Mouse (Mus musculus) forebrain, embryonic 13.5 days (tissue): ENCODE results near the gene Adipor2. TPM values are rescaled to one million over a fixed set of nuclear protein-coding genes. Genes with fewer than 3 reads are reported as not detected.

Experiments used
- ATAC-seq: fragments of 200-750 bp; cut with Nextera tagmentation; 2 replicates; pipeline ENCODE4 v1.8.0; 2017
- H3K27ac ChIP-seq: fragments of 300-500 bp; sonication (generic); 2 replicates; pipeline ENCODE4 v1.5.1; 2015; ENCODE audit warnings: inconsistent platforms, mild to moderate bottlenecking, moderate library complexity
- H3K27me3 ChIP-seq: fragments of 300-500 bp; sonication (generic); 2 replicates; pipeline ENCODE4 v1.6.1; 2015; ENCODE audit warnings: mild to moderate bottlenecking, inconsistent platforms
- H3K36me3 ChIP-seq: fragments of 300-500 bp; sonication (generic); 2 replicates; pipeline ENCODE4 v1.6.1; 2015; ENCODE audit warnings: mild to moderate bottlenecking, inconsistent platforms; ENCODE audit not compliant: poor library complexity, severe bottlenecking
- H3K4me1 ChIP-seq: fragments of 300-500 bp; sonication (generic); 2 replicates; pipeline ENCODE4 v1.6.1; 2015; ENCODE audit warnings: inconsistent platforms
- H3K4me2 ChIP-seq: fragments of 300-500 bp; sonication (generic); 2 replicates; pipeline ENCODE4 v1.6.1; 2015; ENCODE audit warnings: inconsistent platforms, mild to moderate bottlenecking, moderate library complexity
- H3K4me3 ChIP-seq: fragments of 300-500 bp; sonication (generic); 2 replicates; pipeline ENCODE4 v1.5.1; 2015; ENCODE audit warnings: mild to moderate bottlenecking, inconsistent platforms
- H3K9ac ChIP-seq: fragments of 300-500 bp; sonication (generic); 2 replicates; pipeline ENCODE4 v1.6.1; 2015; ENCODE audit warnings: mild to moderate bottlenecking, inconsistent platforms
- H3K9me3 ChIP-seq: fragments of 300-500 bp; sonication (generic); replicated peaks from 2 replicates; pipeline ENCODE4 v1.6.1; 2016; ENCODE audit warnings: inconsistent platforms
- WGBS: fragments of 180-500 bp; shearing (Covaris S2); methylation state at CpG from one replicate; pipeline ENCODE4 v1.1.7; 2015; 5-methylcytosine and 5-hydroxymethylcytosine counted together
- polyA plus RNA-seq: library from polyadenylated mRNA; unstranded; fragments of >200 nt; fragmentation: Nextera tagmentation; extraction: Ambion mirVana; gene quantifications from 2 replicates; pipeline ENCODE4 v1.2.1, GENCODE M21; 2015

Adipor2 gene
- polyA plus RNA-seq, 1 experiment from 2014 or later, result 38.3 TPM

- no peak for ATAC-seq
- H3K27ac ChIP-seq, result no peak overlapping the region
- H3K27me3 ChIP-seq, result peaks cover 33% of the 10 kb centered on the region
- no peak overlapping the region for H3K9ac ChIP-seq
- no peak overlapping the region for H3K4me2 ChIP-seq
- no peaks in the 10 kb centered on the region for H3K36me3 ChIP-seq
- no peak overlapping the region for H3K4me3 ChIP-seq
- H3K4me1 ChIP-seq, result peaks cover 32% of the 10 kb centered on the region
- WGBS, result 27% methylated on average over 3 of the region's 3 CpGs
- H3K9me3 ChIP-seq, result no peaks in the 10 kb centered on the region
These were observed 84.3 kb downstream of the Adipor2 start for GRCm38 (mm10) chr6:119333202-119333601.

- Histone ChIP-seq H3K9me3 (no peaks in the 10 kb centered on the region), H3K4me1 (peaks cover 37% of the 10 kb centered on the region), H3K36me3 (no peaks in the 10 kb centered on the region), H3K27ac (no peak overlapping the region), H3K4me3 (no peak overlapping the region), H3K27me3 (peaks cover 42% of the 10 kb centered on the region), H3K4me2 (no peak overlapping the region), H3K9ac (no peak overlapping the region)
- no peak for ATAC-seq
- 3% methylated on average over 1 of the region's 1 CpGs for WGBS
These were observed 85.4 kb downstream of the Adipor2 start for GRCm38 (mm10) chr6:119332111-119332510.

- Histone ChIP-seq H3K4me2 (peak within 1 kb of the TSS; percentile 80), H3K9me3 (no peaks in the 10 kb centered on the region), H3K4me3 (peak within 1 kb of the TSS; percentile 47), H3K9ac (peak within 1 kb of the TSS; percentile 51), H3K27me3 (peaks cover 42% of the 10 kb centered on the region), H3K36me3 (no peaks in the 10 kb centered on the region), H3K4me1 (peaks cover 47% of the 10 kb centered on the region), H3K27ac (no peak within 1 kb of the TSS; the same call in 1 of the 2 replicates)
- peak; percentile 19 for ATAC-seq
- under 1% methylated on average over 31 of the region's 31 CpGs for WGBS
These were observed 87.0 kb downstream of the Adipor2 start, which contains the start of gene Lrtm2 for GRCm38 (mm10) chr6:119330506-119330905. Gene Lrtm2, minus strand, starts transcription at chr6:119330766.

GRCm38 (mm10) chr6:119329936-119330335 is 87.6 kb downstream of the Adipor2 start:
- H3K4me1 ChIP-seq, result peaks cover 47% of the 10 kb centered on the region
- H3K4me3 ChIP-seq, result peak overlapping the region; percentile 47
- peak; percentile 39 for ATAC-seq
- no peaks in the 10 kb centered on the region for H3K36me3 ChIP-seq
- H3K9me3 ChIP-seq, result no peaks in the 10 kb centered on the region
- WGBS, result 11% methylated on average over 6 of the region's 6 CpGs
- H3K9ac ChIP-seq, result peak overlapping the region; percentile 51
- peaks cover 46% of the 10 kb centered on the region for H3K27me3 ChIP-seq
- H3K27ac ChIP-seq, result no peak overlapping the region
- peak overlapping the region; percentile 80 for H3K4me2 ChIP-seq

- peak; percentile 85 for ATAC-seq
- peaks cover 47% of the 10 kb centered on the region for H3K4me1 ChIP-seq
- no peaks in the 10 kb centered on the region for H3K9me3 ChIP-seq
- peak overlapping the region; percentile 30 for H3K9ac ChIP-seq
- H3K27ac ChIP-seq, result no peak overlapping the region; the same call in 1 of the 2 replicates
- H3K4me3 ChIP-seq, result peak overlapping the region; percentile 47
- peaks cover 52% of the 10 kb centered on the region for H3K27me3 ChIP-seq
- no peaks in the 10 kb centered on the region for H3K36me3 ChIP-seq
- WGBS, result under 1% methylated on average over 8 of the region's 8 CpGs
- H3K4me2 ChIP-seq, result peak overlapping the region; percentile 80
These were observed 88.2 kb downstream of the Adipor2 start for GRCm38 (mm10) chr6:119329215-119329714.

- Histone ChIP-seq H3K27ac (no peak overlapping the region), H3K4me2 (peak overlapping the region; percentile 80), H3K27me3 (peaks cover 53% of the 10 kb centered on the region), H3K36me3 (no peaks in the 10 kb centered on the region), H3K9me3 (no peaks in the 10 kb centered on the region), H3K4me3 (peak overlapping the region; percentile 47; the same call in 1 of the 2 replicates), H3K9ac (no peak overlapping the region; the same call in 1 of the 2 replicates), H3K4me1 (peaks cover 47% of the 10 kb centered on the region)
- ATAC-seq, result peak; percentile 9; the same call in 1 of the 2 replicates
- 16% methylated on average over 10 of the region's 11 CpGs for WGBS
These were observed 88.9 kb downstream of the Adipor2 start for GRCm38 (mm10) chr6:119328521-119329115.

- no peaks in the 10 kb centered on the region for H3K36me3 ChIP-seq
- H3K4me2 ChIP-seq, result no peak overlapping the region
- H3K4me1 ChIP-seq, result peaks cover 47% of the 10 kb centered on the region
- no peak overlapping the region for H3K4me3 ChIP-seq
- no peak overlapping the region for H3K9ac ChIP-seq
- H3K27me3 ChIP-seq, result peaks cover 55% of the 10 kb centered on the region
- WGBS, result 58% methylated on average over 7 of the region's 7 CpGs
- H3K27ac ChIP-seq, result no peak overlapping the region
- no peak for ATAC-seq
- no peaks in the 10 kb centered on the region for H3K9me3 ChIP-seq
These were observed 91.0 kb downstream of the Adipor2 start for GRCm38 (mm10) chr6:119326541-119326940.

GRCm38 (mm10) chr6:119325978-119326377 is 91.5 kb downstream of the Adipor2 start:
- peaks cover 44% of the 10 kb centered on the region for H3K4me1 ChIP-seq
- no peak overlapping the region for H3K4me3 ChIP-seq
- H3K27me3 ChIP-seq, result peaks cover 55% of the 10 kb centered on the region

GRCm38 (mm10) chr6:119324776-119325175 is 92.7 kb downstream of the Adipor2 start:
- 49% methylated on average over 10 of the region's 10 CpGs for WGBS
- H3K4me1 ChIP-seq, result peaks cover 32% of the 10 kb centered on the region
- peaks cover 50% of the 10 kb centered on the region for H3K27me3 ChIP-seq
- H3K27ac ChIP-seq, result no peak overlapping the region
- H3K4me3 ChIP-seq, result no peak overlapping the region
- no peak for ATAC-seq
- no peaks in the 10 kb centered on the region for H3K36me3 ChIP-seq
- no peak overlapping the region for H3K4me2 ChIP-seq
- H3K9me3 ChIP-seq, result no peaks in the 10 kb centered on the region
- no peak overlapping the region for H3K9ac ChIP-seq

More at GRCm38 (mm10) chr6:119325978-119326377, 91.5 kb downstream of the Adipor2 start:
- Histone ChIP-seq H3K9me3 (no peaks in the 10 kb centered on the region), H3K27ac (no peak overlapping the region), H3K4me2 (no peak overlapping the region), H3K36me3 (no peaks in the 10 kb centered on the region), H3K9ac (no peak overlapping the region)
- 75% methylated on average over 6 of the region's 6 CpGs for WGBS
- ATAC-seq, result no peak

- no peak for ATAC-seq
- H3K36me3 ChIP-seq, result no peaks in the 10 kb centered on the region
- H3K4me3 ChIP-seq, result no peak overlapping the region
- H3K27me3 ChIP-seq, result peaks cover 32% of the 10 kb centered on the region
- no peak overlapping the region for H3K27ac ChIP-seq
- H3K4me2 ChIP-seq, result no peak overlapping the region
- WGBS, result 84% methylated on average over 7 of the region's 7 CpGs
- H3K9me3 ChIP-seq, result no peaks in the 10 kb centered on the region
- H3K4me1 ChIP-seq, result peaks cover 25% of the 10 kb centered on the region
- no peak overlapping the region for H3K9ac ChIP-seq
These were observed 95.8 kb downstream of the Adipor2 start for GRCm38 (mm10) chr6:119321752-119322151.

GRCm38 (mm10) chr6:119320481-119320880 is 97.0 kb downstream of the Adipor2 start:
- H3K4me1 ChIP-seq, result peaks cover 14% of the 10 kb centered on the region
- no peak for ATAC-seq
- 51% methylated on average over 16 of the region's 16 CpGs for WGBS
- H3K27me3 ChIP-seq, result peaks cover 32% of the 10 kb centered on the region
- H3K4me2 ChIP-seq, result no peak overlapping the region
- H3K9me3 ChIP-seq, result no peaks in the 10 kb centered on the region
- H3K27ac ChIP-seq, result no peak overlapping the region
- no peaks in the 10 kb centered on the region for H3K36me3 ChIP-seq
- H3K9ac ChIP-seq, result no peak overlapping the region
- H3K4me3 ChIP-seq, result no peak overlapping the region

GRCm38 (mm10) chr6:119319358-119319757 is 98.1 kb downstream of the Adipor2 start:
- H3K4me1 ChIP-seq, result peaks cover 20% of the 10 kb centered on the region
- no peak overlapping the region for H3K9ac ChIP-seq
- WGBS, result 82% methylated on average over 2 of the region's 2 CpGs
- no peak overlapping the region for H3K4me3 ChIP-seq
- no peak for ATAC-seq
- H3K27me3 ChIP-seq, result peaks cover 23% of the 10 kb centered on the region
- no peaks in the 10 kb centered on the region for H3K36me3 ChIP-seq
- no peaks in the 10 kb centered on the region for H3K9me3 ChIP-seq
- no peak overlapping the region for H3K27ac ChIP-seq
- H3K4me2 ChIP-seq, result no peak overlapping the region
